Mouse (Mus musculus): ENCODE measurements around the gene Cfap161. TPM values are rescaled to one million over a fixed set of nuclear protein-coding genes. Genes with fewer than 3 reads are reported as not detected.
A peak's percentile ranks its signal among the peaks of the same experiment; 100 is the strongest.

Cfap161 gene
- total RNA-seq, 1 experiment from 2014 or later = not detected

DNA sequence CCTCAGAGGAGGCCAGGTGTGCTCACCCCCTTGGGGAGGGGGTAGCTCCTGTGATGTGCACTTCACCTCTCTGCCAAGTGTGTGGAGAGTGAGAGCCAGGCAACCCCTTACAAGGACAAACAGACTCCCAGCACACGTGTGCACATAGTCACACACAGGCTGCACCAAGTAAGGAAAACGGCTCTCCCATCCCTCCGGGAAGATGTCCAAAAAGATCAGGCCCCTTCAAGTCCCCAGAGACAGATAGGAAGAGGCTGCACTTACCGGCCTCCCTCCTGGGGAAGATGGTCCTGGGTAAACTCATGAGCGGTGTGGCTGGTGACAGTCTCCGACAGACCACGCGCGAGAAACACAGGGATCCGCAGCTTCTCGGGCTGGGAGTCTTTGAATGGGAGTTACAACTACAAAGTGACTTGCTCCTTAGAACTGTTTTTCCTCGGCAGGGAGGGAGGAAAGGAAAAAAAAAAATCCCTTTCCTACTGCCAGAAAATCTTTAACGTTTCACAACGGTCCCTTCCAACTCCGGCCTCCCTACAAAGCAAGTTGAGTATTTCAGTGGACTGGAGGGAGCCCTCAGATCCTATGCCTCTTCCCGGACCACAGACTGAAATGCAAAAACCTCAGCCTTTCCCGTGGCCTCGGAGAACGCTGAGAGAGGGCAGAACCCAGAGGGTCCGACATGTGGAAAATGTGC lies 49.1 kb downstream of the Cfap161 start, which contains the start of gene Il16:
Gene Il16, minus strand, starts transcription at position 314 of the 694 bp plus-strand sequence.
- 0 out of 2 replicates have a peak, but pooled peaks have one; percentile 13 for ATAC-seq (ENCODE audit: extremely low read depth, insufficient number of reproducible peaks, low FRiP score, poor library complexity, severe bottlenecking)

DNA sequence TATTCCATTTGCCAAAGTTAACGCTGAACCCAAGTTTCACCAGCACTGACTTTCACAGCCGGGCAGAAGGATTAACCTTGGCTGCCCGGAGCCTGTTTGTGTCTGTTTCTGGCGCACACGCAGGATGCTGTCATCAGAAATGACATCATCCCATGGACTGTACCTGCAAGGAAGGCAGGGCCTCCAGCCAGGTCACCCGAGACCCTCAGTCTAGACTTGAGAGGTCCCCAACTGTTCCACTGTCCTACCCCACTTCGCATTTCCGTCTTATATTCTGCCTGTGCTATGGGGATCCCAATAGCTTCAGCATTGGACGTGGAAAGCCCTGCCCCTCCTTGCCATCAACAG lies 49.6 kb downstream of the Cfap161 start:
- no peak for ATAC-seq (ENCODE audit: extremely low read depth, insufficient number of reproducible peaks, low FRiP score, poor library complexity, severe bottlenecking)

DNA sequence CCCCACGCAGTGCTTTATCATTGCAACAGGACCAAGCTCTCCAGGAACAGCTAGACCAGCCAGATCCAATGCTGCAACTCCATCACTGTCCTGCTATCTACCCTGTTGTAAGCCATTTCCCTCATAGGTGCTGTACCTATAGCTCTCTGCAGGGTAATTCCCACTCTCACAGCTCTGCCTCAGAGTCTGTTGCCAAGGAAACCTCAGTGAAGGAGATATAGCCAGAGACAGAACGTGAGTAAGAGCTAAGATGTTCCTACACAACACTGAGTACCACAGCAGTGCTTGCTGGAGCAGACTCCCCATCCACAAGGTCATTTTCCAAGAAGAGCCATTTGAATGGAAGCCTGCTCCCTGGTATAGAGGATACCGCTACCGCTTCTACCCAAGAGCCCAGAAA lies 50.4 kb downstream of the Cfap161 start:
- ATAC-seq (ENCODE audit: extremely low read depth, insufficient number of reproducible peaks, low FRiP score, poor library complexity, severe bottlenecking) = no peak

DNA sequence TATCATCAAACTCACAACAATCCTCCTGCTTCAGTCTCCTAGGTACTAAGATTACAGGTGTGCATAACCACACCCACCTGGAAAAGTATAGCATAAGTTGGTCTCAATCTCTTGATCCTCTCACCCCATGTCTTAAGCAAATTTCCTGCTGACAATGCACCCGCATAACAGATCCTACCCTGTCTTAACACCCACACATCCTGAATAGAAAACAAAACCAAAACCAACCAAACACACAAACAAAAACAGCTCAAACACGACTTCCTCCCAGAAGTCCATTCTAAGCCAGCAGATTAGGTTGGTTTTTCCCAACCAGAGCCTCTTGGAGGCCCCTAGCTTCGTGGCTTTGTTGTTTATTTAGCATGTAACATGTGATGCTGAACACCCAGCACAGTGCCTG lies 52.0 kb downstream of the Cfap161 start:
- no peak for ATAC-seq (ENCODE audit: extremely low read depth, insufficient number of reproducible peaks, low FRiP score, poor library complexity, severe bottlenecking)

DNA sequence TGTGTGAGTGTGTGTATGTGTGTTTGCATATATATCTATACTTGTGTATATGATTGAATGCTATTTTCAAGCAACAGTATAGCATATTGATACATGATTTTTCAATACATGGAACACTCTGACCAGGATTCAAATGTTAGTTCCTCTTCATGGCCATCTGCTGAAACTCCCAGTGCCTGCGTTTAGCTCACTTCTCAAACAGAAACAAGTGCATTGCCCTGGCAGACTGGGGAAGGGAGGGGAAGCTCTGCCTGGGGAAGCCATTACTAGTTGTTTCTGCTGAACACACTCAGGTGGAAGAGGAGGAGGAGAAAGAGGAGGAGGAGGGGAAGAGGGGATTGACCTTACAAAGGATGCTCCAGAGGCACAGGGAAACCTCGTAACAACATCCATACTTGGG lies 52.7 kb downstream of the Cfap161 start:
- no peak for ATAC-seq (ENCODE audit: extremely low read depth, insufficient number of reproducible peaks, low FRiP score, poor library complexity, severe bottlenecking)

DNA sequence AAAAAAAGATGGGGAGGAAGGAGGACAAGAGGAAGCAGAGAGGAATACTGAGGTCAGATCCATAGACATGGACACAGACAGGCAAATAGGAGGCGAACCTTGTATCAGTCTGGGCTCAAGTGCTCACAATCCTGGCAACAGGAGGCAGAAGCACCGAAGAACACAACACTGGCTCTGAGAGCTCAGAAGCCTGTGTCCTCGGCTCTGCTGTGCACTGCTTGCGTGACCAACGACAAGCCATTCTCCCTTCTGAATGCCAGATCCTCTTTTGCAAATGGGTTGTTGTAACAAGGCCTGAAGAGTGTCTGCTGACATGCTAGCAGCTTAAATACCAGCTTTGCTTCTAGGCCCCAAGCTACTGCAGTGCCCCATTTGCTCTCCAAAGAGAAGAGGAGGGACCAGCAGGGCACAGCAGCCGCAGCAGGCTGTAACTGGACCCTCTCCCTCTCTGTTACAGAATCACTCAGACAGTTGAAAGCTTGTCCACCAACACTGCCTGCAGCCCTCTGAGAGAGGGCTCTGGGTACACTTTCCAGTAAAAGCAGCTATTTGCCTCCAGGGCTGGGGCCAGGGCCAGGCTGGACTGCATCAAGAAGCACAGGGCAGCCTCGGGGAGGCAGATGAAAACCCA lies 54.9 kb downstream of the Cfap161 start:
- no peak for ATAC-seq (ENCODE audit: extremely low read depth, insufficient number of reproducible peaks, low FRiP score, poor library complexity, severe bottlenecking)

DNA sequence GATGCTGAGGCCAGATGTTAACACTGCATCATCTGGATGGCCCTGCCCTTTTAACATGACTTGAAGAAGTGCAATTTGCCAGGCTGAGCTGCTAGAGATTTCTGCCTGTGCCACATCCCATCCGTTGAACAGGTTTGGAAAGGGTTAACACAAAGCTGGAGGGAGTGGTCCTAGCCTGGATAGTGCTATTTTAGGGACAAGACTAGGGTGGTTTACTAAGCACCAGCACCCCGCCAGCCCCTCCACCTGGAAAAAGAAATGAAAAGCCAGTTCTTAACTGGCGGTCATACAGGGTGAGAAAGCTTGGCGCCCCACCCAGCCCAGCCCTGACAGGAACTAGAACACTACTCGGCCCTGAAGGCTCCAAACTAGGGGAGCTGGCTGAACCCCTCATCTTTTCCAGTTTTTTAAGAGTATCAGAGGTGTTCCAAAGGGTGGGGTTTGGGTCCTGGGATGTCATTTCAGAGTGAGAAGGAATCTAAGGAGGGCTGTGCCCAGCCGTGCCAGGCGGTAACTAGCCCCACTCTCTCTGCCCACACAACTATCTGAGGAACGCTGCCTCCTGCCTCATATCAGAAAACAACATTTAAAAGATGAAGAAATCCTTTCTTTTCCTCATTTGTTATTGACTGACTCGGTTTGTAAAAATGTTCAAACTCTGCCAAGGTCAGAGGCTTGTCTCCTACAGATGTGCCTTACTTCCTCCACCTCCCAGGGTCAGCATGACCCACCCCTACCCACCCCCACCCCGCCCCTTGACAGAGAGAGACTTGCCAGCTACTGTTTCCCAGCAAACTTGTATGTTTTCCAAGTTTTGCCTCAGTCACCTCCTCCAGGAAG lies 55.8 kb downstream of the Cfap161 start:
- no peak for ATAC-seq (ENCODE audit: extremely low read depth, insufficient number of reproducible peaks, low FRiP score, poor library complexity, severe bottlenecking)

DNA sequence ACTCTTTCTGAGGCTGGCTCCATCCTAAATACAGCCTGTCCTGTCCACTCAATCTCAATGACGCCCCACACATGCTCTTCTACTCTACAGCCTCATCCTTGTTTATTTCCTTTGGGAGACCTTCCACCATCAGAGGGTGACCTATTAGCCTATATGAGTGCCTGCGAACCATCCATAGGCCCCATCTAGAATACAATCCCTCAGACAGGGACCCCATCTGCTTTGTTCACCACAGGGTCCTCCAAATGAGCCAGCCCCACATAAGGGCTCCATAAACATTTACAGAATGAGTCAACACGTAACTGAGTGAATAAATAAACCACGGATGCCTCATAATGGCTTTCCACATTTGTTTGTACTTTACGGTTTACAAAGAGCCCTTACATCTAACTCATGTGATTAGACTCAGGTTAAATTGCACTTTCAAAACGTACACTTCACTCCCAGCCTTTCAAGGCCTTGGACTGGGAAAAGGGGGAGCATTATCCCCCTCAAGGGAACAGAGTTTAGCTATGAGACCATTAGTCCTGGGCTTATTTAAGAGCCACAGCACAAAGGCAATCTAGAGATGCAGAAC lies 56.7 kb downstream of the Cfap161 start:
- ATAC-seq (ENCODE audit: extremely low read depth, insufficient number of reproducible peaks, low FRiP score, poor library complexity, severe bottlenecking) = no peak

DNA sequence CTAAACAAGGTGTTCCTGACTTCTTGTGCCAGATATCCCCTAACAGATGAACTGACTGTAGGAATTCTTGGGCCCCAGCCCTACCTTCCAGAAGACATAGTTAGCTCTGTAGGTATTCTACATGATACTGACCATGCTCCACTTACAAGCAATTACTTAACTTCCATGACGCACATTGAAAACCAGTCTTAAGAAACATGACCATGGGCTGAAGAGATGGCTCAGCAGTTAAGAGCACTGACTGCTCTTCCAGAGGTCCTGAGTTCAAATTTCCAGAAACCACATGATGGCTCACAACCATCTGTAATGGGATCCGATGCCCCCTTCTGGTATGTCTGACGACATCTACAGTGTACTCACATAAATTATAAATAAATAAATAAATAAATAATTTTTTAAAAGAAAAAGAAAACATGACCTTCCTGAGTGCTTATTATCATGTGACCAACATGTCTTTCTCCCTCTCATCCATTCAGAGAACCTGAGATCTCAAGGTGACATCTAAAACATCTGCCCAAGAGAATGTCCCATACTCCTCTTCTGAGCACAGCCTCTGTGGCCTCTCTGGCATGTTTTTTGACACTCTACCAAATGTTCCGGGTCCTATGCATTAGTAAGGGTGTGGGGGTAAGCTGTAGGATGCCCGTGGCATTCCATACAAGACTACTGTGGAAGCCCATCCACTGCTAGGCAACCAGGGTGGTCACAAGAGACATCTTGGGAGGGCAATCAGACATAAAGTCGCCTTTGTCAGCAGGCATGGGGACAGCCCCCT lies 58.2 kb downstream of the Cfap161 start:
- no peak for ATAC-seq (ENCODE audit: extremely low read depth, insufficient number of reproducible peaks, low FRiP score, poor library complexity, severe bottlenecking)

DNA sequence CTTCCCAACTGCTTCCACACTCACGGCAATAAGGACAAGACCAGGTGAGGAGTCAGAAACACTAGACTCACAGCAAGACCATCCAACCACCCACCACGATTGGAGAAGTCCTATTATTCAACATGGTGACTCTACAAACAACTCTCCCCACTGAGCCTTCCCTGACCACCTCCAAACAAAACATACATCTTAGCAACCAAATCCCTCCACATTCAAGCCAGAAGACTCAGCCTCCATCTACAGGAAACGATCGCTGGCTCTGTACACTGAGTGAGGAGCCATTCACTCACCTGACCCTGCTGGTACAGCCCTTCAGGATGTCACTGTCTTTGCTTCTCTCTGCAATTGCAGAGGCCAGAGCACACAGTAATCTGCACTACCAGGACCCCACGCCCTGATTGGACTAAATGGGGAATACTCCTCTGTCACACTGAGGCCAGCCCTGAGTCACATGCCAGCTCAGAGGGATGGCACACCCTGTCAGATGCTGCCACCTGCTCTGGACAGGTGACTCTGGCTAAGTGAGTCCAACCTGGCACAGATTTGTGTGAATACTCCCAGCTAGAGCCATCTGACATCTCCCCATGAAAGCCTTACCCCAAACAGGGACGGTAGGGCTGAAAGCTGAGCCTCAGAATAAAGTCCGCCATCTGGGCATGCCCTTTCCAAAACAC lies 59.4 kb downstream of the Cfap161 start:
- no peak for ATAC-seq (ENCODE audit: extremely low read depth, insufficient number of reproducible peaks, low FRiP score, poor library complexity, severe bottlenecking)

DNA sequence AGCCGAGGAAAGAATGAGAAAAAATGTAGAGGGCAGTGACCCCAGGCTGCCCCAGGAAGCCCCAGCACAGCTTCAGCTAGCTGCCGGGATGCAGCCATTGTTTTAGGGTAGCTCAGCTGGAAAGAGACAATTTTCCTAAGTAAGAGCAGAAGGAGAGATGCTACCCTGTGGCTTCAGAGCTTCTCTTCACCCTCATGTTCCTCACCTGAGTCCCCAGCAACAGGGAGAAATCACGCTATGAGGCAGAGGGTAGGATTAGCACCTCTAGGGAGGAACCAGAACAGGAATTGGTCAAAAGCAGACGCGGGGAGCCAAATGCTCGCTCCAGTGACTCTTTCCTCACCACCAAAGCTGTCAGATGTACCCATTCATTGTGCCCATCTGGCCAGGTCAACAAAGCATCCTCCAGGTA lies 60.0 kb downstream of the Cfap161 start:
- no peak for ATAC-seq (ENCODE audit: extremely low read depth, insufficient number of reproducible peaks, low FRiP score, poor library complexity, severe bottlenecking)

DNA sequence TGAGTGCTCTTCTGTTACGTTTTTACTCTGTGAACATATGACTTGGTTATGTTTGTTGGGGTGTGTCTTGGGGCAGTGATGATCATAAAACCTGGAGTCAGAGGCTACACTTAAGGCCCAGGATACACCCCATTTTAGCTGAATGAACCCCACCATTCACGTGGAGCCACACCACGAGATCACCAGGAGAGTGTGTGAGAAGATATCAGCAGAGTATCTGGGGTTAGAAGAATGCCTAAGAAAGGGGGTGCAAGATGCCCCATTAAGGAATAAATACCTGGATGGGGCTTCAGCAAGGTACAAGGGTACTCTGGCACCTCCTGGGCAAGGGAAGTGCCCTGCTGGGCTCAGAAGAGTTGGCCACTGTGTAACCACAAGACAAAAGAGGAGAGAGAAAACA lies 60.4 kb downstream of the Cfap161 start:
- no peak for ATAC-seq (ENCODE audit: extremely low read depth, insufficient number of reproducible peaks, low FRiP score, poor library complexity, severe bottlenecking)

DNA sequence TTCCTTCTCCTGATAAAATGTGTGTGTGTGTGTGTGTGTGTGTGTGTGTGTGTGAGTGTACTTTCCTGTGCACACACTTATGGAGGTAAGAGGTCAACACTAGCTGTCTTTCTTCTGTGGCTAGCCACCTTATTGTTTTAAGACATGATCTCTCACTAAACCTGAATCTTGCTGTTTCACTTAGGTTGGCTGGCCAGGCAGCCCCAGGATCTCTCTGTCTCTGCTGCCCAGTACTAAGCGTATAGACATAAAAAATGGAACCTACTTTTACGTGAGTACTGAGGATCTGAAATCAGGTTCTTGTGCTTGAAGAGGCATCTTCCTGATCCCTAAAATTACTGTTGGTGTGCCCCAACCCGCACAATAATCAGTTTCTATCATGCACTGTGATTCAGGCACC lies 61.9 kb downstream of the Cfap161 start:
- no peak for ATAC-seq (ENCODE audit: extremely low read depth, insufficient number of reproducible peaks, low FRiP score, poor library complexity, severe bottlenecking)

DNA sequence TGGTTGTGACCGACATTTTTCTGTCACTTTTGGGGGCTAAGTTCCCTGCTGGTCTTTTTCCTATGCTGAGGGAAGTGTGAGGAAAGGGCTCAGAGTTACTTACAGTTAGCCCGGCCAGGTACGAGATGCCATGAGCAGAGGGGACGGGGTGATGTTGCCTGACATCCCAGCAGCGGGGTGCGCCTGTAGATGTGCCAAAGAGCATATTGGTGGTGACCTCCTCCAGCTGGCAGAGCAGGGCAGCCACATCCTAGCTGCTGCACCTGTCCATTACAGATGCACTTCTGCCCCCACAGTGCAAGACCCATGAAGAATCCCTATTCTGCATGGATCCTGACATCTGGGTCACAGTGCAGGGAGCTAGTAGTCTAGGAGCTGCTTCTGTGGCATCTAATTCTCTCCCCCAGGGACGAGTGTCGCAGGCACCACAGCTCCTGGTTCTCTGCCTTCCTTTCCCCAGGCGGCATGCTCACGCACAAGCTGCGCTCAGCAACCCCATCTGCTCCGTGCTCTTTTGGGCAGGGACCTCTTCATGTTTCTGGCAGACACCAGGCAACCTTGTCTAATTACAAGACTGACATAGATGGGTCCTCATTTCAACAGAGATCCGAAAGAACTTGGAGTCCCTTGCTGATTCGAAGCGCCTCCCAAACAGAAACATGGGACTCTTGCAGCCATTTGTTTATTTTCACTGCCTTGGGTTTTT lies 62.6 kb downstream of the Cfap161 start:
- no peak for ATAC-seq (ENCODE audit: extremely low read depth, insufficient number of reproducible peaks, low FRiP score, poor library complexity, severe bottlenecking)

DNA sequence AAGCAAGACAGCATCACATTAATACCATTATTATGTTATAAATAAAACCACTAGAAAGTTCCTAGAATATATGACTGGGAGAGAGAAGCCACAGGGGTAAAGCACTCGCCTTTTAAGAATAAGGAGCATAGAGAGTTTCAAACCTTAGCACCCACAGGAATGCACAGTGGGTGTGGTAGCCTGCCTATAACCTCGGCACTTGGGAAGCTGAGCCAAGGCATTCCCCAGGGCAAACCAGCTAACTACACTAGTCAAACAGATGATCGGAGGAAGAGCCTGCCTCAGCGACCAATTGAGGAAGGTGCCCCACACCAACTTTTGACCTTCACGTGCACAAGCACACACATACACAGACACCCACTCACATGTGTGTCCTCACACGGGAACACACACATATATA lies 63.4 kb downstream of the Cfap161 start:
- ATAC-seq (ENCODE audit: extremely low read depth, insufficient number of reproducible peaks, low FRiP score, poor library complexity, severe bottlenecking) = no peak

DNA sequence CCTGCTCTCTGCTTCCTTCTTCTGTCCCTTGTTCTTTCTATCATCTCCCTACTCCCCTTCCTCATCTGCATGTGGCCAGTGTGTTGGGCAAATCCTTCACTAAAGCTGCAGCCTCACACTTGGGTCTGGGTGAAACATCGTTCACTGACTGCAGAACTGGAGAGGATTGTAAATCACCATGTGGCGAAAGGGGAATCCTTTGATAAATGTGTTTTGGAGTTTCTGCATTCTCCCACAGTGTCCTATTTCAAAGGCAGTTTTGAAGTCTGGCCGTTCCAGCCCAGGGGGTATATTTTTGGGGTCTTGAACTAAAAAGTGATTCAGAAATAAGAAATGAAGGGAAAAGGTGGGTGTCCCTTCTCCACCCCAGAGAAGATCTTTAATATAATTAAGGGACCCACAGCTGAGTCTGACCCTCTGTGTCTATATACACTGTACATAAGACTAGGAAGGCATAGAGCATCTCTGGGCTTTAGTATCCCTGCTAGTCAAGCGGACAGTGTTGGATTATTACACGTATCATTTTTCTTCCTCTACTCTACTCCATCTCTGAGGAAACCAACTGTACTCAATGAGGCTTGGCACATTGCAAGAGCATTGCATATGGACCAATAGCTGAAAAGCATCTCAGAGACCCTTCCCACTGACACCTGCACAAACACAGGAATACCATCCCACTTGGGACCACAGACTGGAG lies 67.6 kb downstream of the Cfap161 start:
- ATAC-seq (ENCODE audit: extremely low read depth, insufficient number of reproducible peaks, low FRiP score, poor library complexity, severe bottlenecking) = no peak

DNA sequence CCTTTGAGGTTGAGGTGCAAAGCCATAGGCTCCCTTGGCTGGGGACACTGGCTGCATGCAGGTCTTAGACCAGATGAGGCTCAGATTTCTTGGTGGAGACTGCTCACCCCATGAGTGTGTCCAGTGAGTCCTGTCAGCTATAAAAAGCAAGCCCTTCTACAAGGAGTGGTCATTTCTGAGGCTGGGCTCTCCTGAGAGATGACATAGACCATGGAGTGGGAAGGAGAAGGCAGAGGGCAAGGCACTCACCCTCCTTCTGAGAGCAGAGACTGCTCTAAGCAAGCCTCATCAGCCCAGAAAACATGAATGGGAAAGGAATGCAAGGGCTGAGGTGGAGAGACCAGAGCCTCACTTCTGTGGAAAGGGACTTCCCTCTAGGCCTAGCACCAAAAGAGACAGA lies 68.9 kb downstream of the Cfap161 start:
- no peak for ATAC-seq (ENCODE audit: extremely low read depth, insufficient number of reproducible peaks, low FRiP score, poor library complexity, severe bottlenecking)

Measured in neutrophil, adult 5-6 weeks (primary cell).